Mouse (Mus musculus): Measurements from ENCODE around the gene Pla2g12a.

DNA sequence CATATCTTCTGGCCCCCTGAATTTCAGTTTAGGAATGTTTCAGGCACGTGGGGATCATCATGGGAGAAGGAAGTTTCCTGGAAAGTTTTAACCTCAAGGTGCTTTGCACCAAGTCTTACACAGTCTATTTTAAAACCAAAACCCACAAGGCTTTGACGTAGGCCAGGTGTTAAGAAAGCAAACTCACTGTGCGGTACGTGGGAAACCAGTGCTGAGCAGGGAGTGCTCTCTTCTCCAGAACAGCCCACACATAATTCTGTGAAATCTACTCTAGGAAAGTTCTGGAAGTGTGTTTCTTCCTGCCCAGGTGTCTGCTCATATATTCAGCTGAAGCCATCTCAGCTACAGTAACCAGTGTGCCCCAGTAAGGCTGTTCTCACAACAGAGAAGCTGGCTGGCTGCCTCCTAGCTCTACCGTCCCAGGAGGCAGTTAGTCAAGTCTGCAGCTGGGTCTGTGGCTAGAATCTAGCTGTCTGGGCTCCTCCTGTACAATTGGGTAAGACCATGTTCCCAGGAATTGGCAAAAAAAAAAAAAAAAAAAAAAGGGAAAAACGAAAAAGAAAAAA lies 51.9 kb downstream of the Pla2g12a start:
- no peak for TF ChIP-seq CTCF (IDR thresholded peaks at IDR 0.05; ENCODE audit: low read depth, low read length)
- no peak for TF ChIP-seq GATA1 (IDR thresholded peaks at IDR 0.05; ENCODE audit: borderline replicate concordance, low read length)
- no peak for TF ChIP-seq TAL1 (conservative IDR thresholded peaks at IDR 0.05; ENCODE audit: low read depth, low read length)
- TF ChIP-seq GATA2 (IDR thresholded peaks at IDR 0.05; ENCODE audit: borderline replicate concordance, low read depth, low read length), result no peak
- TF ChIP-seq POLR2AphosphoS5 (IDR thresholded peaks at IDR 0.05; ENCODE audit: insufficient replicate concordance, low read depth, low read length), result no peak
